Mouse (Mus musculus) monocyte, adult 5-6 weeks (primary cell): ENCODE results near the gene Map7d1. TPM values are rescaled to one million over a fixed set of nuclear protein-coding genes. Genes with fewer than 3 reads are reported as not detected.
A peak's percentile ranks its signal among the peaks of the same experiment; 100 is the strongest.

ENCODE experiments used
- ATAC-seq: fragments of 153-309, 156-312 bp; replicated peaks from 2 replicates; pipeline ENCODE4 v1.8.0; 2017; ENCODE audit warnings: mild to moderate bottlenecking; ENCODE audit not compliant: low TSS enrichment, insufficient number of reproducible peaks, severe bottlenecking, poor library complexity, low FRiP score
- total RNA-seq: library from RNA; stranded (forward); fragments of 200-1000, 200-491, 200-594 nt; gene quantifications from 3 replicates; pipeline ENCODE4 v1.2.3, GENCODE M21; 2017

The Map7d1 gene
- total RNA-seq, result 103 to 151 TPM (median 107 TPM) in 3 replicates

DNA sequence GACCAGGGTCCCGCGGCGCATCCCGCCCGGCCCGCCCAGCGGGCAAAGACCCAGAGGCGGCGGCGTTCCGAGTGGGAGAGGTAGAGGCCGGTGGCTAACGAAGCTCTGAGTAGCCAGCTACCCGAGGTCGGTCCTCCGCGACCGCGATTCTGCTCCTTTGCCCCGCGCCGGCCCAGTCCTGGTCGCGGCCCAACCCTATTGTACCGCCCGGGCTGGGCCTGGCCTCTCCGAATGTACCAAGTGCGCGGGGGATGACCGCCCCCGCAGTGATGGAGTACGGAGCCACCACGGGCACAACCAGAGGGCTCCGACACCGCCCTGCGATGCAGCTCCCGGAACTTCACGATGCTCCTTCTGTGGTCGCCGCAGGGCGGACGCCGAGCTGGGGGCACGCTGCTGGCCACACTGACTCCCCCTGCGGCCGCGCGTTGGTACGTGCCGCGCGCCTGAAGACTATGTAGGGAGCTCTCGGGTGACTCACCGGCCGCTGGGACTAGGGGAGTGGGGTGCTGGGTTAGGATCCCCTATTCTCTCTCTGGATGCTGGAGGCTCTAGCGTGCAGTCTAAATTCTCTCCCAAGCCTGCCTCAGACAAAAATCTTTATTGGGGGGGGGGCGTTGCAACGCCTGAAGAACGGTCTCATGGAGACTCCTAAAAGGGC, at the start of gene Map7d1:
TSS of gene Map7d1 (minus strand) at position 213 of the 661 bp plus-strand sequence.
- ATAC-seq, result peak; percentile 40

DNA sequence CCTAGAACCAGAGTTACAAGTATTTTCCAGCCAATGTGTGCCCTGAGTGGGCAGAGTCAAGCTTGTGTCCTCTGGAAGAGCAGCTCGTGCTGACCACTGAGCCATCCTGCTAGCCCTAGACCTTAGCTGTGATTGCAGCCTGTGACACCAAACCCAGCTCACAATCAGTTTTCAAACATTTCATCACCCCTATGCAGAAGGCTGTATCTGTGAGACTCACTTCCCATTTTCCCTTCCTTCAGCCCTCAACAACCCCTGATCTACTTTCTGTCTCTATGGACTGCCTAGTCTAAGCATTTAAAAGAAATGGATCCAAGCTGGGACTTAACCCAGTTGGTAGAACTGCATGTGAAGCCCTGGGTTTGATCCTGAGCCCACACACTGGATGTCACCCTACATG, 49.3 kb upstream of the Map7d1 start:
- no peak for ATAC-seq

DNA sequence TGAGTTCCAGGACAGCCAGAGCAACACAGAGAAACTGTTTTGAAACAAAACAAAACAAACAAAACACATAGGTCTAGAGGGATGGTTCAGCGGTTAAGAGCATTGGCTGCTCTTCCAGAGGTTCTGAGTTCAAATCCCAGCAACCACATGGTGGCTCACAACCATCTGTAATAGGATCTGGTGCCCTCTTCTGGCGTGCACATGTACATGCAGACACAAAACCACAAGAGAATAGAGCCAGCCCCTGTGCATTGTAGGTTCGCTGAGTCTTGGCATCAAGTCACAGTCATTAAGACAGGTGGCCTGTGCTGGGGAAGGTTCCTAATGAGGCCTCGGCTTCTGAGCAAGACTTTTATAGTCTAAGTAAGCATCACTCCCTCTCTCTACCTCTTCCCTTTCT, 47.7 kb upstream of the Map7d1 start:
- ATAC-seq, result no peak

DNA sequence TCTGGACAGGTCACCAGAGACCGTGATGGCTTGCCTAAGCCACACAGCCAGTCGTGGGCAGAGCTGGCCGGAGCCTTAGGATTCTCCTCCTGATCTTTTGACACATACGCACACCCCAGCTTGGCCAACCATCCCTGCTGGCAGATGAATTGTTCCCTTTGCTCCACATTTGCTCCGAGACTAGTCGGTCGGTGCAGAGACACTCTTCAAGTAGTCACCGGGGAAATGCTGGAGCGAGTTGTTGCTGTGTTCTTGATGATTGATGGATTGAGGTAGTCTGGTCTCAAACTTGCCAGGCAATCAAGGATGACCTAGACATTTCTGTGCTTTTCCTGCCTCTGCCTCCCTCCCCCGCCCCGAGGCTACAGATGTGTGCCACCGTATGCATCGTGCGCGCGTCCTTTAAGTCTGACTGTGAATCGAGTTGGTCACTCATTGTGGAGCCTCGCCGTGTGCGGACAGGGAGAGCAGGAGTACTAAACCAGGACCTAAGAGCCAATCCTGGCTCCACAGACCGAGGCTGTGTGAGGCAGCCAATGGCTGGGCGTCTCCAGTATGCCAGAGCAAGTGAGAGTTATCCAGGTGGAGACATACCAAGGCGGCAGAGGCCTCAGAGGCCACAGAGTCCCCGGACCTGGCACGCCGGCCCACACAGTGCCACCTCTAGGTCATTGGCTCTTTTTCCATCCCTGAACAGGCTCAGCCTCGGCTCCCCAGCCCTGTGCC, 45.6 kb upstream of the Map7d1 start:
- ATAC-seq, result no peak

DNA sequence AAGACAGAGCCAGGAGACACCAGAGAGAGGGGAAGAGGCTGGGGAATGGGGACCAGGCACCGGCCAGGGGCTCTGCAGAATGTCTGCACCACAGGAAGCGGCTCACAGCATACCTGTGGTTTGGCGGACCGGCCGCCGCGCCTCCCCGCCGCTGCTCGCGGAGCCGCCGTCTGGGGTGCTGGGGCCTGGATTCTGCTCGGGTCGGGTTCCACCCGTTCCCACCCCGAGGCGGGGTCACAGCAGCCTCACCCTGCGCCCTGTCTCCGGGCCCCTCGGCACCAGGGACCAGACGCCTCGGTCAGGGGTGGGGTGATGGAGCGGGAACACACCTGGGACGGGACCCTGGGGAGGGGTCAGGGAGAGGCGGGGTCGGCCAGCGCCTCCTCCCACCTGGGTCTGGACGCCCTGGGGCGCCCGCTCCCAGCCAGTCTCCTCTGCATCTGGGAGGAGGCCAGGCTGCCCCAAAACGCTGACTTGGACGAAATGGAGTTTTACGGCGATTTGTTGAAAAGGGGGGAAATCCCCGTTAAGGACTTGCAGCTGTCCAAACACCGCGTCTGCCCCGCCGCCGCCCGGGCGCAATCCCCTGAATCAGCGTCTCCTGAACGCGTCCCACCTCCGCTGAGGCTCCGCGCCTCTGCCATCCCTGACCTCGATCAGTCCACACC, 44.9 kb upstream of the Map7d1 start:
- no peak for ATAC-seq

DNA sequence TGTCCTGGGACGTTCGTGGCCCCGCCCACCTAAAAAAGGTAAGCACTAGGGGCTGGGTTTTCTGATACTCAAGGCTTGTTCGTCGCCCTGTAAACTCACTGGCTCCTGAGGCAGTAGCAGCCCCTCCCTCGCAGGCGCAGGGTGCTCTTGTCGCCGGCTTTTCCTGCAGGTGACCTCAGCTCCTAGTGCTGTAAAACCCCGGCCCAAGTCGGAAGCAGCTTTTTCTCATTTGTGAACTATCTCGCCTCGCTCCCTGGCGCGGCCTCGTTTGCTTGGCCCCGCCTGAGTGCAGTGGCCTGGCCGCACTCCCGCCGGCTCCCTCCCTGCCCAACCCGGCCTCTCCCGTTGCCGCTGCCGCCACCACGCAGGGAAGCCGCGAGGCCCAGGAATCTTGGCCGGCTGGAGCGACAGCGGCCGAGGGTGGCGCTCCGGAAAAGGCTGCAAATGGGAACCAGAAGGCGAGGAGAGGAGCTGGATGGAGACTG, 40.5 kb upstream of the Map7d1 start:
- ATAC-seq, result no peak

DNA sequence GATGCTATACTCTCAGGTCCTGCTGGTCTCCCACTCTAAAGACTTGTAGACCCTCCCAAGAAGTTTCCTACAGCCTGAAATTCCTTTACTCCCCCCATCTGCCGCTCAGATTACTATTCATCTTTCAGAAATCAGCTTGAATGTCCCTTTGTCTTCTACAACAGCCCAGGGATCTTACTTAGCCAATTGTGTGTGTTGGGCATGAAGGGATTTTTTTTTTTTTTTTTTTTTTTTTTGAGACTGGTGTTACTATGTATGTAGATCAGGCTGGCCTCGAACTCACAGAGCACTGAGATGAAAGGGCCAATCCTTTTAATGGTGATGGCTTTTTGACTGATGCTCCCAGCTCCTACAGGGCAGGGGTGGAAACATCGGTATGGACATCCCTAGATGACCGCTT, 39.8 kb upstream of the Map7d1 start:
- ATAC-seq, result no peak

DNA sequence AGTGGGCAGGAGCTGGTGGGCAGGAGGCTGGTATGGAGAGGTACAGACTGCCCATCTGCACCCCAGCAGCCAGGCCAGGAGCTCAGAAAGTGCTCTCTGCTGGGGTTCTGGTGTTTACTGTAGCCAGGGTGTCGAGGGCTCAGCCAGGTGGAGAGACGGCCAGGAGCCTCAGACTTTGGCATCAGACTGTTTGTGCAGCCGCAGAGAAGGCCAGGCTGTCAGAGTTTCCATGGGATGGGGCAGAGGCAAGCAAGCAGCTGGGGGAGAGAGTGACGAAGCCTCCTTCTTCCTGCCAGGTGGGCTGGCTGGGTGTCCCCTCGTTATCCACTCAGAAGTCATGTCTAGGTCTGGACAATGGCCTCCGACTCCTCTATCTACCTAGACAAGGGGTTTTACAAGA, 39.0 kb upstream of the Map7d1 start:
- ATAC-seq, result no peak

DNA sequence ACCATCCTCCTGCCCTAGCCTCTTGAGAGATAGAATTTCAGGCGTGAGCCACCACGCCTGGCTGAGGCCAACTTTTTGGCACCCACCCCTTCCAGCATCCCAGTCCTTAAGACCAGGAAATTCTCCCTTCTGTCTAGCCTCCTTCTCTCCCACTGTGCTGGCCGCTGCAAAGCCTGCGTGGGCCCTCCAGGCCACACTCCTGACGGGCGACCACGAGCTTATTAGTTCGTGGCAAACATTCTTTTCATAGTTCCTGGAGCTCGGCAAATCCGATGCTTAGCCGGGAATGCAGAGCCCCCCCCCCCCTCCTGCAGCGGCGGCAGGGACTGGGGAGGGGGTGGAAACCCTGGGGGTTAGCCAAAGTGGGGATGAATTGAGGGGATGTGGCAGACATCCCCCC, 35.1 kb upstream of the Map7d1 start:
- no peak for ATAC-seq

DNA sequence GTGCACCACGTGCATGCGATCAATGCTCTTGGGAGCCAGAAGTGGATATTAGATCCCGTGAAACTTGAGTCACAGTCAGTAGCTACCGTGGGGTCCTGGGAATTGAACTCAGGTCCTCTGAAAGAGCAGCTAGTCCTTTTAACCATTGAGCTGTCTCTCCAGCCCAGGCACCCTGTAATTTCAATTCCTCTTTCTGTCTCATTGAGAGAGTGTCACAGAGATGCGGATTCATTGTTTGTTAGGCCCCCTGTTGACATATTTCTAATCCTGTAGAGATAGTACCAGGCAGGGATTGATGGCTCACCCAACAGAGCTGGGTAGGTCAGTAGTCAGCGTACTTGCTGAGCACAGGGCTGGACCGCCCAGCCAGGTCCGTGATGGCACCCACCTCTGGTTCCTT, 34.2 kb upstream of the Map7d1 start:
- no peak for ATAC-seq

DNA sequence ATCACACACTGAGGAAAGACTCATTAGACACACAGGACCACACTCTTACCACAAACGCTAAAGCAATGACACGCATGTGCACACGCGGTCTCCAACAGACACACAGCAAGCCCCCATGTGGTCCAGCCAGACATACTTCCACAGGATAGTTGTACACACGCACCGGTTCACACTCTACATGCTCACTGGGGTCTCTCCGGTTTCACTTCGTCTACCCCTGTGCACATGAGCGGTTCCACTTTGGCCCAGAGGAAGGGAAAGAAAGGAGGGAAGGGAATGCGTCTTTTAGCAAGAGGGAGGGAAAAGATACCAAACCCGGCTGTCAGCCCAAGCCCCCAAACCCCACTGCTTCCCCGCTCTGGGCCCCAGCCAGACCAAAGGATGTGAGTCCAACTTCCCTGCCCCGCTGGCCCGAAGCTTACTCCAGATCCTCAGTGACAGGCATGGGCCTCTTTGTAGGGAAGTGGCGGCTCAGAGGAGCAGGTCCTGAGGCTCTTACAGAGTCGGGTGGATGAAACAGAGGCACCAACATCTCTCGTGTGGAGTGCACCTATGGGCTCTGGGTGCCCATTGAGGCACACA, 32.0 kb upstream of the Map7d1 start:
- no peak for ATAC-seq

DNA sequence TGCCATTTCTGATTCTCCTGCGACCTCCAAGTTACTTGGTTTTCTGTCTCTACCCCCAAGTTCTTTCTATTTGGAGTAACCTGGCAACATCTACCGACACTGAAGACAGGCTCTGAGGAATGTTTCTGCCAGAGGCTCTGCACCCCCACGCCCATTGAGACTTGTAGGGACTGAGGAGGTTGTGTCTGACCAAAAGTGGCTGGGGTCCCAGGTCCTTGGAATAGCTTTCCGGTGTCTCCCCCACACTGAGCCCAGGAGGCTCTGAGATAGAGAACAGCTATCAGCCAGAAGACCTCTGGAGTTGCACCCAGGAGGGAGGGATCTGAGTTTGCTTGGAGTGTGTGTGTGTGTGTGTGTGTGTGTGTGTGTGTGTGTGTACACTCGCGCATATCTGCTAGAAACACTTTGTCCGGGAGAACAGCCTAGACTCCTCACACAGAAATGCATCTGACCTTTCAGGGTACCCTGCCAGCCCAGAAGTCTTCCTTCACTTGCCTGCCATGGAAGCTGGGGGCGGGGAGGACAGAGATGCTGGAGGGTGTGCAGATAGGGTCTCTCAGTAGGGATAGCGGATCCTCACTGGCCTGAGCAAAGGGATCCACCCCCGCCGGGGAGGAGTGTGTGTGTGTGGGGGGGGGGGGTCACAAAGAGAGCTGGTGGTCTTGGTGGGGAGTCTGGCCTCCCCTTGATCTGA, 31.3 kb upstream of the Map7d1 start:
- ATAC-seq, result no peak

DNA sequence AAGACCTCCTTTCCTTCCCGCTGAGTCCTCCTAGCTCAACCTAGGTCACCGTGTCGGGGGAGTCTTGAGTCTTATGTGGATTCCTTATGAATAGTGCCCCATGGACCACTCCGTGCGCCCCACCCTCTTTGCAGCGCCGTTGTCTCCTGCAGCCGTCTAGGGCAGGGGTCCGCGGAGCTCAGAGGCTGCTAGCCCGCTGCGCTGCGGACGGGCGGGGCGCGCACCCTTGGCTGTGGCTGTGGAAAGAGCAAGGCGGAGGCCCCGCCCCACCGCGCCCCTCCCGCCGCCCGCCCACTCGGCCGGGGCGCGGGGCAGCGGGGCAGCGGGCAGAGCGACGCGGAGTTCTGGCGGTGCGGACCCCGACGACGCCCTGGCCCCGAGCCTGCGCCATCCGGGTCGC, 30.3 kb upstream of the Map7d1 start, which contains the start of gene Col8a2:
TSS of gene Col8a2 (plus strand) at position 302 of the 400 bp plus-strand sequence.
- no peak for ATAC-seq

DNA sequence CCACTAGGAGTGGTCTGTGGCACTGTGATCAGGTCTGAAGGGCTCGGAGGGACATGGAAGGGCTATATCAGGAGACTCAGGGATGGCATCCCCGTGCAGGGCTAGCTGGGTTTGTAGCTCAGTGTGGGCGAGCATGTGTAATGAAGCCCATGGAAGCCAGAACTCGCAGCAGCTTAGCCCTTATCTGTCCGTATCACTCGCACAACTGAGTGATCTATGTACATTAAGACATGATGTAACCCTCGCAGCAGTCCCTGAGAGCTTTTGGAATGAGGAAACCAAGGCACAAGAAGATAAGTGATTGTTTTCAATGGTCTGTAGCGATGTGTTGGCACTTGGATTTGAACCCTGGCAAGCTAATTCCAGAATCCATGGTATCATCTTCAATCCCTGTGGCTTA, 27.4 kb upstream of the Map7d1 start:
- ATAC-seq, result no peak

DNA sequence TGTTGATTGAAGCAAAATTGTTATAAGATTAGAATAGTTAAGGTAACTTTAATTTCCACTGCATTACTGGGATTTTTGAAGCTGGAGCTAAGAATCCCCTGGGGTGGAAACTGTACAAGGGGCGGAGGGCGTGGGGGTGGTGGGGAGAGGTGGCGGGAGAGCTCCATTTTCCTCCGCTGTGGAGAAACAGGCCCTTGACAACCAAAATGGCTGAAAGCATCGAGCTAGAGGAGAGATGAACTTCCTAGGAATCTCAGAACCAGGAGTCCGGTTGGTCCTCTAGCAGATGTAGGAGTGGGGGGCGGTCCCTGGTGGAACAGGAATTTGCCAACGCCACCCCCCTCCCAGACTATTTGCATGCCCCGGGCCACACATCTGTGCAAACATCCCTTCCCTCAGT, 25.6 kb upstream of the Map7d1 start:
- ATAC-seq, result no peak

DNA sequence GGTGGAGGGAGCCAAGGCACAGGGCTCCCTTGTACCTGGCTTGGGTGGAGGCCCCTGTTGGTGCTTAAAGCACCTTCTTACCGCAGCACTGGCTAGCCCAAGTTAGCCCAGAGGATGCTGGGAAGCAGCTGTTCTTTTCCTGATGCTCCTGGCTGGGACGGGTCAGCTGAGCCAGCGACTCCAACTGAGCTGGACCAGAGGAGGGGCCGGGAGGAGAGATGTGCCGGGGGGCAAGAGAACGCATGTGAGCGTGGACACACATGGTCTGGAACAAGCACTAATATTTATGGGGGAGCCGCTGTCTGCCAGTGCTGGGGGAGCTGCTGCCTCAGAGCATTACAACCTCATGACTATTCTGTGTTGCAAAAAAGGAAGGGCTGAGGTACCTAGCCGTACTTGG, 22.8 kb upstream of the Map7d1 start:
- no peak for ATAC-seq

DNA sequence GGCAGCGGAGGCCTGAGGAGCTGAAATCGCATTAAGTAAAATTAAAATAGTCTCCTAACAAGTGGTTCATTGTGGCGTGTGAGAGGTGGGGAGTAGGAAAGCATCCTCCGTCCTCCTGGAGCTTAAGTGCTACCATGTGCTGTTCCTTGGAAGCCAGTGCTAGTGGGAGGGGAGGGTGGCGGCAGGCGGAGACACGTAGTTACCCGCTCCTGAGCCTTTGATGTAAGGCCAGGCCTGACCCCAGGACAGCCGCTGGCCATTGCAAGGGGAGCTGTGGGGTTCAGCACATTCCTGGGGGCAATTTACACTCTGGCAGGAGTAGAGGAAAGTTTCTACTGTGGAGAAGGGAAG, 22.4 kb upstream of the Map7d1 start:
- no peak for ATAC-seq

DNA sequence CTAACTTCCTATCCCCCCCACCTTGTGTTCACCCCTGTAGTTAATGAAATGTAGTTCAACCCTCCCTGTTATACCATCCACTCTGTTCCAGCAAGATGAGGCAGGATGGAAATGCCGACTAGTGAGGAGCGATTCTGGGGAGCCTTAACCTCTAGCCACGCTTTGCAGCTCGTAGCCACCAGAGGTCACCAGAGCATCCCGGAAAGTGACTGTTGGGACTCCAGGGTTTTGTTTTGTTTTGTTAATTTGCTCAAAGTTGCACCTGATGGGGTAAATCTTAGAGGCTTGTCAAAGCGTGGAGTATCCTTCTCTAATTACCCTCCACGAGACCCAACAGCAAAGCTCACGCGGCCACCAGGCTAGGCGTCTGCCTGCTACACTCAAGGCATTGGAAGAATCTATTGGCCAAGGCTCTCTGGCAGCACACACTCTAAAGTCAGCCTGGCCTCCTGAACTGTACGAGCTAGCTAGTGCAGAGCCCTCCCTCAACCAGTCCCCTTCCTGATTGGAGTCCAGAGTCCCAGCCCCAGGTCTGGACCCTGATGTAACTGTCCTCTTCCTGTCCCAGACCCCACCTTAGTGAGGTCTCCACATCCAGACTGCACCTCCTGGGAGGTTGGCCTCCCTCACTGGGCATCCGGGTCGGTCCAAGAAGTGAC, 21.9 kb upstream of the Map7d1 start:
- 0 out of 2 replicates have a peak, but pooled peaks have one; percentile 29 for ATAC-seq
